ENCODE assay signal across 13 mouse cellular contexts in genomic region chr7:130969076-130969475, GRCm38 (mm10). TPM values are rescaled to one million over a fixed set of nuclear protein-coding genes. Genes with fewer than 3 reads are reported as not detected.
DNase-seq lines count a peak whose midpoint lies in the region; ATAC-seq and TF ChIP-seq lines count a peak whose summit lies in the region.
"Had no signal": no experiment of that assay in that cellular context is flagged by ENCODE, and none has a peak within 500 bp of the region (broad histone marks: within the 10 kb centered on the region; RNA-seq: fewer than 3 reads in every experiment).

No protein-coding gene starts in this region.

- in situ Hi-C loops in CH12.LX (cut with MboI; ENCODE audit: low pct_ligation_motif_present, low pct_unique_long_range_greater_than_20kb, low sequenced_read_pairs), result no loop called here

- no peak for TF ChIP-seq POLR2A in CH12.LX (IDR thresholded peaks at IDR 0.05; ENCODE audit: low read depth, low read length)
- no peak for TF ChIP-seq POLR2A in bone marrow macrophage, adult 2 months (IDR thresholded peaks at IDR 0.05; ENCODE audit: borderline replicate concordance, low read depth, low read length)

- no peaks in the 10 kb centered on the region for H3K36me3 ChIP-seq in CH12.LX (replicated peaks in 1 of 2; ENCODE audit: control insufficient read depth in 1 of 2, insufficient read depth in 1 of 2, low read length in 1 of 2)
- H3K36me3 ChIP-seq: forebrain, embryonic 15.5 days; hindbrain, embryonic 12.5 days had no signal

- peaks cover 4 to 13% of the 10 kb centered on the region in 2 experiments; a peak in 2 of 4 replicates for H3K4me1 ChIP-seq in CH12.LX (ENCODE audit: control insufficient read depth in 1 of 2, insufficient read depth in 2 of 2)
- peaks cover 34% of the 10 kb centered on the region for H3K4me1 ChIP-seq in bone marrow macrophage, adult 2 months (ENCODE audit: control insufficient read depth, insufficient read depth, low read length)

- peak overlapping the region; percentile 64; the same call in 1 of the 2 replicates for H3K27ac ChIP-seq in layer of hippocampus, adult 2 months
- no peak overlapping the region for H3K27ac ChIP-seq in CH12.LX (ENCODE audit: insufficient read depth, low read depth)
- peak overlapping the region; percentile 28 for H3K27ac ChIP-seq in bone marrow macrophage, adult 2 months (ENCODE audit: insufficient read depth, low read depth, low read length)
- H3K27ac ChIP-seq: forebrain, embryonic 15.5 days; hindbrain, embryonic 12.5 days had no signal

- ATAC-seq in megakaryocyte, adult 5-6 weeks (ENCODE audit: poor library complexity, severe bottlenecking), result peak; percentile 33; the same call in 1 of the 2 replicates
- ATAC-seq: forebrain, embryonic 15.5 days; intestine, postnatal 0 days had no signal

- H3K9me3 ChIP-seq in CH12.LX (replicated peaks; ENCODE audit: low read length), result no peaks in the 10 kb centered on the region
- H3K9me3 ChIP-seq: forebrain, embryonic 15.5 days; hindbrain, embryonic 12.5 days had no signal

- no peak overlapping the region for H3K9ac ChIP-seq in CH12.LX (ENCODE audit: insufficient read depth, low read depth)
- H3K9ac ChIP-seq: forebrain, embryonic 15.5 days; hindbrain, embryonic 12.5 days had no signal

- dilution Hi-C loops in CH12.LX (cut with MboI; ENCODE audit: extremely low pct_ligation_motif_present, extremely low pct_unique_long_range_greater_than_20kb, low sequenced_read_pairs), result no loop called here

- no peak for TF ChIP-seq CTCF in layer of hippocampus, adult 2 months (conservative IDR thresholded peaks at IDR 0.05)
- TF ChIP-seq CTCF in CH12.LX (conservative IDR thresholded peaks at IDR 0.05 in 1 of 2, IDR thresholded peaks at IDR 0.05 in 1 of 2; ENCODE audit: low read depth in 2 of 2, low read length in 2 of 2), result no peak
- no peak for TF ChIP-seq CTCF in bone marrow macrophage, adult 2 months (IDR thresholded peaks at IDR 0.05; ENCODE audit: low read depth, low read length)

- H3K4me3 ChIP-seq in layer of hippocampus, adult 2 months, result no peak overlapping the region
- no peak overlapping the region for H3K4me3 ChIP-seq in CH12.LX (replicated peaks in 1 of 3; ENCODE audit: low read depth in 2 of 3, low read length in 2 of 3, poor library complexity in 1 of 3)
- no peak overlapping the region for H3K4me3 ChIP-seq in bone marrow macrophage, adult 2 months (ENCODE audit: insufficient read depth, low read length)
- H3K4me3 ChIP-seq: forebrain, embryonic 15.5 days; hindbrain, embryonic 12.5 days had no signal

- peak overlapping the region; percentile 37; the same call in 1 of the 2 replicates for H3K4me2 ChIP-seq in CH12.LX (ENCODE audit: insufficient read depth, low read depth, poor library complexity, severe bottlenecking)
- H3K4me2 ChIP-seq: forebrain, embryonic 15.5 days; hindbrain, embryonic 12.5 days; liver, embryonic 11.5 days had no signal

- intact Hi-C loops in left cerebral cortex, postnatal 25 days (cut with DNase I), result no loop called here

- H3K27me3 ChIP-seq in CH12.LX (replicated peaks), result peaks cover 93% of the 10 kb centered on the region
- H3K27me3 ChIP-seq: forebrain, embryonic 15.5 days; hindbrain, embryonic 12.5 days had no signal

- no peaks in the 10 kb centered on the region for H3K79me2 ChIP-seq in CH12.LX (replicated peaks; ENCODE audit: control insufficient read depth, extremely low read depth, insufficient read depth, poor library complexity, severe bottlenecking)

- no peak for TF ChIP-seq RAD21 in CH12.LX (IDR thresholded peaks at IDR 0.05; ENCODE audit: low read depth, low read length)

- peak; percentile 94 for TF ChIP-seq EP300 in CH12.LX (IDR thresholded peaks at IDR 0.05; ENCODE audit: low read length)

- DNase-seq in layer of hippocampus, adult 2 months (ENCODE audit: low spot score in 2 of 2), result no peak
- DNase-seq in layer of hippocampus, postnatal 36 days, result no peak
- DNase-seq in CH12.LX (ENCODE audit: extremely low read depth), result peak; percentile 20
- no peak for DNase-seq in adrenal gland, adult 8-10 months
- DNase-seq in left cerebral cortex, postnatal 25 days (ENCODE audit: low spot score in 2 of 2), result no peak
- DNase-seq: cerebellum, adult 11 months had no signal

TF ChIP-seq in CH12.LX, 34 proteins besides CTCF, POLR2A, EP300 and RAD21:
- TF ChIP-seq IRF4 (IDR thresholded peaks at IDR 0.05; ENCODE audit: low read depth, low read length) (peak; percentile 94), TCF12 (IDR thresholded peaks at IDR 0.05; ENCODE audit: low read depth, low read length) (no peak), ZC3H11A (IDR thresholded peaks at IDR 0.05; ENCODE audit: low read depth, low read length) (no peak), JUND (conservative IDR thresholded peaks at IDR 0.05; ENCODE audit: low read depth, low read length) (peak; percentile 71), MEF2A (IDR thresholded peaks at IDR 0.05; ENCODE audit: borderline replicate concordance, low read depth, low read length) (0 out of 2 replicates have a peak, but pooled peaks have one; percentile 30), JUN (IDR thresholded peaks at IDR 0.05; ENCODE audit: insufficient read depth, low read depth, low read length) (peak; percentile 72), ETS1 (conservative IDR thresholded peaks at IDR 0.05; ENCODE audit: low read depth, low read length) (0 out of 2 replicates have a peak, but pooled peaks have one; percentile 19), ELF1 (IDR thresholded peaks at IDR 0.05; ENCODE audit: low read depth, low read length) (no peak), CHD2 (IDR thresholded peaks at IDR 0.05; ENCODE audit: low read length) (peak; percentile 60), RCOR1 (conservative IDR thresholded peaks at IDR 0.05; ENCODE audit: low read depth, low read length) (peak; percentile 71; the same call in 1 of the 2 replicates), MAX (IDR thresholded peaks at IDR 0.05; ENCODE audit: low read length) (0 out of 2 replicates have a peak, but pooled peaks have one; percentile 20), BHLHE40 (IDR thresholded peaks at IDR 0.05; ENCODE audit: low read depth, low read length) (peak; percentile 45; the same call in 1 of the 2 replicates)

RNA-seq across cellular contexts. Expression of gene Htra1, which starts 33.2 kb away (rescaled TPM):
- total RNA-seq in layer of hippocampus, adult 2 months (2021), result 100 to 1,000 TPM; 239 to 255 TPM
- 100 to 1,000 TPM; 221 to 291 TPM for total RNA-seq in layer of hippocampus, postnatal 36 days (2021)
- not detected in 2 replicates for total RNA-seq in CH12.LX (2012; rRNA removed)
- total RNA-seq in CH12.LX (2014; rRNA removed), result not detected in 2 replicates
- not detected in 2 replicates for polyA plus RNA-seq in CH12.LX (2012; ENCODE audit: insufficient read length, low read depth)
- polyA plus RNA-seq in bone marrow macrophage, adult 2 months (2012; ENCODE audit: insufficient read depth, insufficient read length, missing spikeins), result 0.84 and 1.5 TPM in 2 replicates
- total RNA-seq in megakaryocyte, adult 5-6 weeks (2015), result 0.68 TPM in 1 of 2 replicates, not detected in the other
- total RNA-seq in megakaryocyte, adult 5-6 weeks (2017), result 0.65 TPM in 1 of 2 replicates, not detected in the other
- 10 to 100 TPM; 33.0 to 88.6 (median 61.0) TPM for total RNA-seq in adrenal gland, adult 8-10 months (2022)
- 100 to 1,000 TPM; 211 to 225 TPM for total RNA-seq in left cerebral cortex, postnatal 25 days (2021)
- total RNA-seq: megakaryocyte-erythroid progenitor cell, adult 5-6 weeks had no signal

Comparison
In these comparisons a context has a peak if more than half of its experiments do, and no peak if none do; other contexts are left out.
1. RNA of gene Htra1, which starts 33.2 kb away (total RNA-seq): 221 to 291 TPM in layer of hippocampus, postnatal 36 days, 239 to 255 TPM in layer of hippocampus, adult 2 months, 211 to 225 TPM in left cerebral cortex, postnatal 25 days and 33.0 to 88.6 TPM in adrenal gland, adult 8-10 months; 0.65 to 0.68 TPM in megakaryocyte, adult 5-6 weeks and not detected in CH12.LX; every median in the first group is over 10 times any median in the second.